Mouse (Mus musculus) left cerebral cortex, postnatal 14 days (tissue): ENCODE measurements around the gene Ptprn2. TPM values are rescaled to one million over a fixed set of nuclear protein-coding genes. Genes with fewer than 3 reads are reported as not detected.
"Not testable (repeated sequence)": the region's sequence is repeated elsewhere in the genome, so short reads cannot be mapped to it uniquely, and the experiment has no call there.

Experiments used
- DNase-seq, 2 experiments: peaks; one replicate each; pipeline ENCODE4 v3.0.0; 2021 to 2022; ENCODE audit warnings: low spot score in 2 of 2, mixed read lengths in 1 of 2
- intact Hi-C: fragments of 180-260 bp; cut with DNase I; formaldehyde crosslinking; loops from one replicate; pipeline ENCODE4 v1.15.1; 2025
- total RNA-seq, 2 experiments: library from RNA; stranded (reverse); gene quantifications; 2 replicates each; pipeline ENCODE4 v1.2.3; 2021

Gene Ptprn2
- total RNA-seq, 2 experiments from 2014 or later: 383 to 385 TPM

DNA sequence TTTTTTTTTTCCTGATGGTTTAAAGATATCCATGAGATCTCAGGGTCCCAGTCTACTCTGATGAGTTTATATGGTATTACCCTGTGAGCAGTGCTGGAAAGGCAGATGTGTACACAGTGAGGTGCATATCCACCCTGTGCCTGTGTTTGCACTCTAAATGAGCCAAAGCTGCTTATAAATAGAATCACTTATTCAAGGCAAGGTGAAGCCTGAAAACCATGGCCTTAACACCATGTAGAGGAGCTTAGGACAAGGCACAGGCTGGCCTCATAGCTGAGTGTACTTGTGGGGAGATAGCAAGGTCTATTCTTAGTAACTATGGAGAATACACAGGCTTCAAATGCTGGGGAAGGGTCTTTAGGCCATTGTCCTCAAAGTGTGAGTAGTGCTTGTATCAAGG is 13.1 kb downstream of the Ptprn2 start:
- DNase-seq: no peak
- intact Hi-C loops: loop anchor here (1.0 kb wide), 1 partner anchor 38 kb away; no protein-coding TSS in a partner anchor

DNA sequence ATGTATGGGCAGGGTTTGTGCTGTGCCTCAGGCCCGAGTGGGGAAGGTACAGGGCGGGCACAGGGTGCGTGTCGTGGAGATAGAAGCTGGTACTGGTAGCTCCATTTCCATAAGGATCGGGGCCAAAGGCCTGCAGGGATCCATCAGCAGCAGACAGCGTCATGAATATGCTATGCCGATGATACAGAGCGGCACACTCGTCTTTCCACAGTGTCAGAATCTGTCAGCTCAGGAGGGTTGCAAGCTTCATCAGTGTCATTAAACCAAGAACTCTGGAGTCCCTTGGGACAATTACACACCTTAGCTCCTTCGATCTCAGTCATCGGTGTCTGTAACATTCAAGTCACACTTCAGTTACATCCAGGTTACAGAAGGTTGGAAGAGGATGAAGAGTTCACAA is 15.1 kb downstream of the Ptprn2 start:
- DNase-seq: no peak
- intact Hi-C loops: no loop called here

DNA sequence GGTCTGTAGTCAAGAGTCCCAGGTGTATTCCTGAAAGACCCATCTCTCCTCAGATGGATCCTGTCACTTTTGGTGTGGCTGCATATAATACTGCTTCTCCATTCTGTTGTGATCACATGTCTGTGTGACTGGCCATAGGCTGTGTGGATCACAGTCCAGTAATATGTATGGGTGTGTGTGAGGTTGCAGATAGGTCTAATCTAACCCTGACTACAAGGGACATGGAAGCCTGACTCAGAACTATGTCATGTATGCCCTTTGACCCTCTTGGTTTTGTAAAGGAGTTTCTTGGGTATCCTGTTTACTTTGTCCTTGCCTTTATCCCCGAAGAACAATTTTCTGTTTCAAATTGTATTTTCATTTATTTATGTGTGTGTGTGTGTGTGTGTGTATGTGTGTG is 27.0 kb downstream of the Ptprn2 start:
- no peak for DNase-seq
- intact Hi-C loops: no loop called here

DNA sequence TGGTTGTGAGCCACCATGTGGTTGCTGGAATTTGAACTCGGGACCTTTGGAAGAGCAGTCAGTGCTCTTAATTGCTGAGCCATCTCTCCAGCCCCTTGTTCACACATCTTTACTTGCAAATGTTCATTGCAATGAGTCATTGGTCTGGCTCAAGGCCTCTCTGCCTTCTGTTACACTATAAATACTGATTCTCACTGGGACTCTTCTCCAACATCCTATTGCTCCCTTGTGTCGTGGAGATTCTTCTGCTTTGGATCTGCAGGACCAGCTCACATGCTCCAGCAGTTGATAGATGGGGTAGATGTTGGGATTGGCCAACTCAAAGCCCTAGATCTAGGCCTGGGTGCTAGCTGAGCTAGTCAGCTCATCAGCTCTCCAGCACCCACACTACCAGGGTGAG is 28.3 kb downstream of the Ptprn2 start:
- DNase-seq, intact Hi-C loops: not testable (repeated sequence)

DNA sequence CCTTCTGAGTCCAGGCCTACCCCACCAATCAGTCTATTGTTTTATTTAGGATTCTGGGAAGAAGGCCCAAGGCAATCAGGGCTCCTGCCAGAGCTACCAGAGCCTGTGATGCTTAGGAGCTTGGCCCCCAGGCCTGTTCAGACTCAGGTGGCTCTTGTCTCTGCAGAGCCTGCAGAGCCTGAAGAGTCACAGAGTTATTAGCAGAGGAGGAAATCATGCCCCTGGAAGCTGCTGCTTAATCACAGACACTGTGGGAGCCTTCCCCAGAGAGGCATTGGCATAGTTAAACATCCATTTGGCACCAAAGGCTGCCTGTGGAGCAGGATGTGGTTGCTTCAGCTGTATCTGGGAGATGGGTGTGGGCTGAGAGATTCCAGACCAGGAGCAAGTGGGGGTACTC is 30.3 kb downstream of the Ptprn2 start:
- DNase-seq: no peak
- intact Hi-C loops: no loop called here

DNA sequence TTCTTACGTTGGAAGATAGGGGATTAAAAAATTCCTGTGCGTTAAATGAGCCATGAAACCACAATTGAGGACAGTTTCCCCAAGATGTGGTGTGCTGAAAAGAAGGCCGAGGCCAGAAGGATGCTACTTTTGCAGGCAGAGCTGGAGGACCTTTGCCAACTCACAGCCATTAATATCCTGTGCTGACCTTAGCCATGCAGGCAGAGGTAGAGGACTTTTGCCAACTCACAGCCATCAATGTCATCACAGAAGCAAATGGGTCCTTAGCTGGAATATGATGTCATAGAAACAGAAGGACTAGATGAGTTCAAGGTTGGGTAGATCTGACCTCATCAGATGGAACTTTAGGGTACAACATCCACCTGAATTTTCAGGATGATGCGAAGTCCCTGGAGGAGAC is 43.3 kb downstream of the Ptprn2 start:
- intact Hi-C loops: no loop called here
- DNase-seq: no peak

DNA sequence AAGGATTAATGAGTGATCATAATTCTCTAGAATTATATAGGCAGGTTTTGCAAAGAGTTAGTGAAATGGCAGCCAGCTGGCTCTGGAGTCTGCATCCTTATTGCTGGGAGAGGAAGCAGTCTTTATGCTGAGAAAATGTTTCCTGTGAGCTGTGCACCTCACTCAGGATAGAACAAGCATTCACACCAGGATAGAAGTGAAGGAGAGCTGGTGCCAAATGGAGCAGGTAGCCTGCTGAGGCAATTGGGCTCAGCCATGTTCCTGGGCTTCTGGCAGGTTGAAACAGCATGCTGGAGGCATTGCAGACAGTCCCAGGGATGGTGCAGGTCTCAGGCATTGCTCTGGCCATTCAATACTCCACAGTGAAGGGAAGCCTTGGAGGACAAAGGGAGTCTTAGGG is 47.8 kb downstream of the Ptprn2 start:
- intact Hi-C loops: no loop called here
- no peak for DNase-seq

DNA sequence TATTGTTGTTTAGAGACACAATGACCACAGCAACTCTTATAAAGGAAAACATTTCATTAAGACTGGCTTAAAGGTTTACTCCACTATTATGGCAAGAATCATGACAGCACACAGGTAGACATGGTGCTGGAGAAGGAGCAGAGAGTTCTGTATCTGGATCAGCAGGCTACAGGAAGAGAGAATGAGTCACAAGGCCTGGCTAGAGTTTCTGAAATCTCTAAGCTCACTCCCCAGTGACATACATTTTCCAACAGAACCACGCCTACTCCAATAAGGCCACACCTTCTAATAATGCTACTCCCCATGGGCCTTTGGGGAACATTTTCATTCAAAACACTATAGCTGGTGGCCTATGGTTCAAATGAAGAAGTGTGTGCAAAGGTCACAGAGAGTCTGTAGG is 53.8 kb downstream of the Ptprn2 start:
- DNase-seq: no peak
- intact Hi-C loops: no loop called here

DNA sequence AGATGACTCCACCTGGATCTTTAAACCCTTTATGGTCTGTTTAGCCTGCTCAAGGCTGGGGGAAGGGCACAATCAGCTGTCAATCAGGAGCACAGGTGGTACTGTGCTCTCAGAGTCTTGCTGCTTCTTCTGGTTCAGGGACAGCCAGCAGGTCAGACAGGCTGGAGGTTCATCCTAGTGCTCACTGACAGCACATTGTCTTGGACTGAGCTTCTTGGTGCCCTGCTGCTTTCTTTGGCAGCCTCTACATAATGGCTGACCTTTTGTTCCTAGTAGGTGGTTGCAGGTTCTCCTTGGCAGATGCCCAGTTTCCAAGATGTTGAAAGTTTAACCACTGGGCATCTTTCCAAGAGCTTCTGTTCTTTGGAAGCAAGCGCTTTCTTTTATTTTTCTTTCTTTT is 55.1 kb downstream of the Ptprn2 start:
- intact Hi-C loops: no loop called here
- peak in 1 of 2 experiments; percentile 34 for DNase-seq

DNA sequence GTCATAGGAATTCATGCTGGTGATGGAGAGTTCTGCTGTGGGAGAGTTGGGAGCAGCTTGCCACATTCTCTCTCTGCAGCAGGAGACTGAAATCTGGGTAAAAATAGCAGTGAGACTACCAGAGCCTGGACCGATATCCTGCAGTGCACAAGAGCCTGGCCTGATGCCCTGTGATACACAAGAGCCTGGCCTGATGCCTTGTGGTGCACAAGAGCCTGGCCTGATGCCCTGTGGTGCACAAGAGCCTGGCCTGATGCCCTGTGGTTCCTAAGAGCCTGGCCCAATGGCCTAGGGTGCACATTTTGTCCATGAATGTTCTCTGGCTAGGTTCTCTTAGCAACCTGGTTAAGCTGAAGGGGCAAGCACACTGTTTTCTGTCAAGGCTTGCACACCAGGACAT is 64.5 kb downstream of the Ptprn2 start:
- intact Hi-C loops: no loop called here
- peak; percentile 55 to 80 for DNase-seq

DNA sequence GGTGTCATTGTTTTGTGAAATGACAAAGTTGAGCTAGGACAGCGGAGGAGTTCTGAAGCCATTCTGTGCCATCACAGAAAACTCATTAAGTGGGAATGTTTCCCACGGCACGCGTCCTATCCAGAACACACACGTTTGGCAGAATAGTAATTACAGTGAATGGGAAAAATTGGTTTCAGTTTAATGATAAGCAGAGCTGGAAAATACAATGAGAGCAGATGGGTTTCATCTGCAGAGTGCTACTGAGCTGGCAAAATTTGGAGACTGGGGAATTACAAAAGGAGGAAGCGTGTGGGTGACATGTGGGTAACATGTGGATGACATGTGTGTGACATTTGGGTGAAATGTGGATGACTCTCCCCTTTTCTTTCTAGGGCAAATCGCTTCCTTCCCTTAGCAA is 66.0 kb downstream of the Ptprn2 start:
- intact Hi-C loops: no loop called here
- DNase-seq: no peak

DNA sequence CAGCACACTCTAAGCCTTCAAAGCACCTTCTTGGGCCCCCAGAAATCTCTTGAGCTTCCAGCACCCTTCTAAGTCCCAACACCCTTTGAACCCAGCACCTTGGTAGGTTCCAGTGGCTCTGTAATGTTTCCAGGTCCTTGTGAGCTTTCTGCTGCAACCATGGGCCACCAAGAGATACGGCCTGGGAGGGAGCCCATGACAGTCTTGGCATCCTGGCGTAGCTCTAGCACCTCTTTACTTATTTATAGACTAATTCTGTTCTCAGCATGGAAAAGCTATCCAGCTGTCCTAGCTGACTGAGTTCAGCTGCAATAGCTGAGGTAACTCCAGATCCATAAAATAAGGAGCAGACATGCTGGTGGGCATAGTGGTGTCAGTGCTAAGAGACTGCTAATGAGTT is 66.8 kb downstream of the Ptprn2 start:
- no peak for DNase-seq
- intact Hi-C loops: no loop called here

DNA sequence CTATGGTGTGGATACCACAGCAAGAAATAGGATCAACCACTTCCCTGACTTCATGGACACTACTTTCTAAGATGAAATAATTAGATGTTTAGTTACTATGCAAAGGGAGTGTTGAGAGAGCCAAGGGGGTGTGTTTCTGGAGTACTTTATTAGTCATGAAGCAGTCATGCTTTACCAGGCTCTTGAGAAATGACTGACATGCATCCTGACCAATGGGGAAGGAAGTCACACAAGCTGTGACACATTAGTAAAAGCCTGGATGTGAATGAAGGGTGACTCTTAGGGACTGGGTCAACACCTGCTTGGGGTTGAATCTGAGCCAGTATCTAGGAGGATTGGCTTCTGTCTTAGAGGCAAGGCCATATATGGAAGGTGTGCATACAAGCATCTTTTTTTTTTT is 67.8 kb downstream of the Ptprn2 start:
- intact Hi-C loops: no loop called here
- DNase-seq: peak in 1 of 2 experiments; percentile 39

DNA sequence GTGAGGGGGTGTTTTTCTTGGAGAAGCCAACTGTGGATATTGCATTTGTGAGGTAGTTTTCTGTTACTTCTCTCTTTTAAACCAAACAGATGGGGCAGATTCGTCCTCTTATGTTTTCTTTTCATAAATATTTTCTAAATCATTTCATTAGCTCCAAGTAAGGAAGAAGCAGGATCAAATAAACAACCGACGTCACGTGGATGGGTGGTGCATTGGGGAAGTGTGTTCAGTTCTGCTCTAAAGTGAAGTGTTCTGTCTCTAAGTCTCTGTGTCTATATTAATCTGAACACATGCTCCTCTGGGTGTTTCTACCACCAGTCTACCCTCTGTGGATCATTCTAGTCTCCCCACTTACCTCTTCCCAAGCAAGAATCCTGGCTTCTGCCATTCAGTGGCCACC is 70.4 kb downstream of the Ptprn2 start:
- no peak for DNase-seq

DNA sequence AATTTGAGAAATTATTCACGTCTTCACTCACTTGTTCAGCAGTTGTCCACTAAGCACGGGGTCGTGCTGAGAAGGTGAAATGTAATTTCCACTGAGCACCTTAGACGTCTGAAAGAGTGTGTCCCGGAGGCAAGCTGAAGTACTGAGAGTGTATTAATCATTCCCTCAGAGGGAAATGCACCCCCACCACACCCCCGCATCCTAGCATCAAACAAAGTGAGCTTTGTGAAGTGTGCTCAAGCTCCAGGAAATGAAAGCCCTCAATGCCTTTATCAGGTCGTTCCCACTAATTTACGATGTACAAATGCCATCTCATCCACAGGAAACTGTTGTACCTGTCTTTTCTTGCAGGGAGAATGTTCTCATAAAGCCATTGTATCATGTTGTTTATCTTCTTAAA is 78.9 kb downstream of the Ptprn2 start:
- DNase-seq: no peak
- intact Hi-C loops: no loop called here

More for the DNA sequence above, 70.4 kb downstream of the Ptprn2 start:
- intact Hi-C loops: no loop called here

DNA sequence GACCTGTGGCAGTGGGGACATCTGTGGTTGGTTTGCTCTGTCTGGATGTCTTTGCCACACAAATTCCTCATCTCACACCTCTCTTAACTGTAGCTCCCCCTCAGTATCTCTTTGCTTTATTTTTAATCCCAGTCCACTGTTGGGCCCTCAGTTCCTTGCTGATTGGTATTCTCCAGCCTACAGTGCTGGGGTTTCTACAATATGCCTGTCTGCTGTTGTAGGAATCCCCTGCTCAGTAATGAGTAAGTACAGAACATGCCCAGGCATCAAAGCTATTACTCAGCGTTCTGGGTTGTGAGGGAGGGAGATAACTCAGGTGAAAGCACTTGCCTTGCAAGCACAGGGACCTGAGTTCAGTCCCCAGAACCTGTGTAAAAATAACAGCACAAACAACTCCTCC is 81.2 kb downstream of the Ptprn2 start:
- intact Hi-C loops: no loop called here
- no peak for DNase-seq

DNA sequence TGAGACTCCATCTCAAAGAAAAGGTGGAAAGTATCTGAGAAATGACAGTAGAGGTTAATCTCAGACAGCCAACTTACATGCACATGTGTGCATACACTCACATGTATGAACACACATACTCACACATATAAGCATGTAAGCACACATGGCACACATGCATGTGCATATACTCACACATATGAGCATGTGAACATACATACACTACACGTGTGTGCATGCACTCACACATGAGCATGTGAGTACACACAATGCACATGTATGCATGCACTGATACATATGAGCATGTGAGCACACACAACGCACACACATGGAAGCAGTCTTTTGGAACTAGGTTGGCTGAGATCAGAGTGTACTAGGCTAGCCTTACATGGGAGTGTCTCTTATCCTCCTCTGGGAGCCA is 81.7 kb downstream of the Ptprn2 start:
- intact Hi-C loops: no loop called here
- DNase-seq: no peak

DNA sequence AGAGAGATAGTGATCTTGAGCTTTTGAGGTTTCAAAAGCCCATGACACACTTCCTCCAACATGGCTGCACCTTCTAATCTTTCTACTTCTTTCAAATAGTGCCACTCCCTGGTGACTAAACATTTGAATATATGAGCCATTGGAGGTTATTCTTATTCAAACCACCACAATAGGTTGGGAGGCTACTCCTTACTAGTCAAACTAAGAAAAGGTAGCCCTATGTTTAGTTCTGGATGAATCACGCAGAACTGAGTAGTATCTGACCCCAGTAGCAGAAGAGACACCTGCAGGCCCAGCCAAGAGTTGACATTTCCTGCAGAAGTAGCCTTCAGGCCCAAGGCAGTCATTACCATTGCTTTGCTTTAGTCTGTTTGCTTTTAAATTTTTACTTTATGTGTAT is 84.0 kb downstream of the Ptprn2 start:
- intact Hi-C loops: no loop called here
- DNase-seq: no peak

DNA sequence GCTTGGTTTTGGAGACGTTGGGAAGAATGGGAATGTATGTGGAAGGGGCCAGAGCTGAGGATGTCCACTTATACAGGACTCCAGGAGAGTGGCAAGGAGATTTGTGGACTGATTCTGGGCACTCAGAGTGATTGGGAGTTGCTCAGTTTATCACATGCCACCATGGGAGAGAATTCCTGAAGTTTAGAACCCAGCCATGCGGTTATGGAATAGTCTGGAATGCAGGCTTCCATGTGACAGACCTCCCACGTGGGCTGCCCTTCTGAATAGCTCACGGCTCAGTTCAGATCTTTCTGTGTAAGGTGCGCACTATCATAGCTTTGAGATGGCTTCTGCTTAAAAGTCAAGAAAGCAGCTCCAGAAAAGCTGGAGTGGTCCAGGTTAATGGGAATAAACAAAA is 88.6 kb downstream of the Ptprn2 start:
- no peak for DNase-seq
- intact Hi-C loops: no loop called here

DNA sequence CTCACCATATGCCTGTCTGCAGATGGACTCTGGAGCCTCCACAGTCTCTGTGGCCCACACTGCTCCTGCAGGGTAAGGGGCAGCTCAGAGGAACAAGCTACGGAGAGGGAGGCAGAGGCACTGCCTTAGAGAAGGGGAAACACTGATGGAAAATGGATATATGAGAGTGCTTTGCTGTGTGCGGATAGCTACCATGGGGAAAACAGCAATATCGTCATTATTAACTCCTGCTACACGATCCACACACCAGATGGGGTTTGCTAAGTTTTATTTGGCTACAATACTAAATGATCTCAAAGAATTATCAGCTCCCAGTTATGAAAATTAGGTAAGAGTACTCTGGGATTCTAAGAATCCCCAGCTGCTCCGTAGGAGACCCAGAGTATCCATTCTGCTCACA is 89.2 kb downstream of the Ptprn2 start:
- intact Hi-C loops: no loop called here
- DNase-seq: no peak

DNA sequence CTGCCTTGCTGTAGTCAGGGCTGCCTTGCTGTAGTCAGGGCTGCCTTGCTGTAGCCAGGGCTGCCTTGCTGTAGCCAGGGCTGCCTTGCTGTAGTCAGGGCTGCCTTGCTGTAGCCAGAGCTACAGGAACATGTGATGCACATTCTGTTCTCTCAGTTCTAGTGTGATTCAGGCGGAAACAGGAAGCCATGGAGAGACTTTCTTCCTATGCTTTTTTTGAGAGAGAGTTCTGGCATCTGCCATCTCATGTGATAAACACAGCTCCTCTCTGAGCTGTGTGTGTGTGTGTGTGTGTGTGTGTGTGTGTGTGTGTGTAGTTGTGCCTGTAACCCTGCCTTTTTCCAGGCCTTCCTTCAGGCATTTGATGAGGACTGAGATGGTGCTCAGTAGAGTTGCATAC is 92.4 kb downstream of the Ptprn2 start:
- peak in 1 of 2 experiments; percentile 86 for DNase-seq
- intact Hi-C loops: not testable (repeated sequence)

DNA sequence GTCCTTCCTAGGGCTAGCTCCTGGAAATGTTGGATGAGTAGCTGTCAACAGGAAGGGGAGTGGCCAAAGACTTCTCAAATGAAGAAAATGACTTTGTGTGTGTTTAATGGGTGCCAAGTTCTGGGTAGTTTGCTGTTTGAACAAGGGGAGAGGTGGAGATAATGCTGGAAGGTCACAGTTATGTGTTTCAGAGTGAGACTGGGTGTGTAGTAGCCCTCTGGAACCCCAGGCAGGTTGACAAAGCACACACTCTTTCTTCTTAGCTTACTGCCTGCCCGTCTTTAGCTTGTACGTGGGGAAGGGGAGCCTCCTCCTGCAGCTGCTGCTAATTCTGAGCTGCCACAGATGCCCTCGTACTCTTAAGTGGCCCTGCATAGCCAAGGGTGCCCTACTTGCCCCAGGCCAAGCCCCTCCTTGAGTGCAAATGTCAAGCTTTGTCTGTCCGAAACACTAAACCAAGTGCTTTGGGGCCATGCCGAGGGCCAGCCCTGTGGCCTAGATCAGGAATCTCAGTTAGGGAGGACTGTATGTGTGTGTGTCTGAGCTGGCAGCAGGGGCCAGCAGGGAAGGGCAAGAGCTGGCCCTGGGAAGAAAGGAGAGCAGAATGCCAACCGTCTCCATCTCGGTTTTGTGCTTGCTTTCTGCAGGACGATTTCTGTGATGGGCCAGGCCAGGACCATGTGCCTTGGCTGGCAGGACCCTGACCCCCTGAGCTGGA is 95.5 kb downstream of the Ptprn2 start:
- intact Hi-C loops: no loop called here
- DNase-seq: no peak
